11 mouse cellular contexts compared by ENCODE assay signal in genomic region chr9:102763520-102763919, GRCm38 (mm10). TPM values are rescaled to one million over a fixed set of nuclear protein-coding genes. Genes with fewer than 3 reads are reported as not detected.
A peak's percentile ranks its signal among the peaks of the same experiment; 100 is the strongest.
DNase-seq lines count a peak whose midpoint lies in the region; ATAC-seq and TF ChIP-seq lines count a peak whose summit lies in the region.
"Had no signal": no experiment of that assay in that cellular context is flagged by ENCODE, and none has a peak within 500 bp of the region (broad histone marks: within the 10 kb centered on the region; RNA-seq: fewer than 3 reads in every experiment).

No protein-coding gene starts in this region.

- H3K27me3 ChIP-seq in intestine, embryonic 14.5 days (replicated peaks; ENCODE audit: control insufficient read depth, insufficient read depth, low read length), result no peaks in the 10 kb centered on the region
- no peaks in the 10 kb centered on the region for H3K27me3 ChIP-seq in intestine, postnatal 0 days (replicated peaks; ENCODE audit: control insufficient read depth, insufficient read depth, low read length)
- no peaks in the 10 kb centered on the region for H3K27me3 ChIP-seq in embryonic facial prominence, embryonic 13.5 days
- no peaks in the 10 kb centered on the region for H3K27me3 ChIP-seq in kidney, postnatal 0 days (ENCODE audit: insufficient read depth, low read length)
- no peaks in the 10 kb centered on the region for H3K27me3 ChIP-seq in stomach, embryonic 15.5 days (replicated peaks)
- no peaks in the 10 kb centered on the region for H3K27me3 ChIP-seq in hindbrain, embryonic 16.5 days (replicated peaks; ENCODE audit: control insufficient read depth, insufficient read depth, low read length)
- H3K27me3 ChIP-seq: hindbrain, embryonic 15.5 days; neural tube, embryonic 13.5 days had no signal

- 54% methylated on average over 8 of the region's 8 CpGs for WGBS in intestine, embryonic 14.5 days
- WGBS in intestine, postnatal 0 days, result 59% methylated on average over 8 of the region's 8 CpGs
- 44% methylated on average over 8 of the region's 8 CpGs for WGBS in embryonic facial prominence, embryonic 13.5 days
- 52% methylated on average over 8 of the region's 8 CpGs for WGBS in kidney, postnatal 0 days
- WGBS in stomach, embryonic 15.5 days, result 58% methylated on average over 8 of the region's 8 CpGs
- 75% methylated on average over 8 of the region's 8 CpGs for WGBS in hindbrain, embryonic 16.5 days

- no peak for DNase-seq in intestine, embryonic 14.5 days (ENCODE audit: low spot score)
- DNase-seq in kidney, postnatal 0 days (ENCODE audit: low spot score), result peak; percentile 68
- no peak for DNase-seq in spleen, adult 12 weeks (ENCODE audit: low spot score)
- DNase-seq in testis, postnatal 10 days (ENCODE audit: low spot score), result no peak
- DNase-seq: spleen, adult 18-20 months had no signal

- H3K4me2 ChIP-seq in intestine, embryonic 14.5 days (ENCODE audit: low read length), result no peak overlapping the region
- no peak overlapping the region for H3K4me2 ChIP-seq in intestine, postnatal 0 days (replicated peaks; ENCODE audit: low read depth)
- H3K4me2 ChIP-seq in embryonic facial prominence, embryonic 13.5 days, result no peak overlapping the region
- H3K4me2 ChIP-seq in kidney, postnatal 0 days (ENCODE audit: low read length), result no peak overlapping the region
- H3K4me2 ChIP-seq in stomach, embryonic 15.5 days, result no peak overlapping the region
- no peak overlapping the region for H3K4me2 ChIP-seq in hindbrain, embryonic 16.5 days (ENCODE audit: low read length)
- H3K4me2 ChIP-seq: hindbrain, embryonic 15.5 days; neural tube, embryonic 13.5 days had no signal

- H3K9me3 ChIP-seq in intestine, embryonic 14.5 days (ENCODE audit: control insufficient read depth, low read length), result no peaks in the 10 kb centered on the region
- H3K9me3 ChIP-seq in intestine, postnatal 0 days (ENCODE audit: control insufficient read depth), result no peaks in the 10 kb centered on the region
- H3K9me3 ChIP-seq in embryonic facial prominence, embryonic 13.5 days, result no peaks in the 10 kb centered on the region
- no peaks in the 10 kb centered on the region for H3K9me3 ChIP-seq in kidney, postnatal 0 days (replicated peaks; ENCODE audit: low read length)
- no peaks in the 10 kb centered on the region for H3K9me3 ChIP-seq in stomach, embryonic 15.5 days
- H3K9me3 ChIP-seq in hindbrain, embryonic 16.5 days (ENCODE audit: control insufficient read depth, low read length), result no peaks in the 10 kb centered on the region
- H3K9me3 ChIP-seq: hindbrain, embryonic 15.5 days; neural tube, embryonic 13.5 days had no signal

- H3K4me1 ChIP-seq in intestine, embryonic 14.5 days (replicated peaks; ENCODE audit: control insufficient read depth, insufficient read depth, low read length), result peaks cover 35% of the 10 kb centered on the region
- no peaks in the 10 kb centered on the region for H3K4me1 ChIP-seq in intestine, postnatal 0 days (replicated peaks; ENCODE audit: control insufficient read depth, insufficient read depth, low read length)
- H3K4me1 ChIP-seq in embryonic facial prominence, embryonic 13.5 days, result peaks cover 28% of the 10 kb centered on the region
- peaks cover 27% of the 10 kb centered on the region for H3K4me1 ChIP-seq in kidney, postnatal 0 days (replicated peaks; ENCODE audit: insufficient read depth, low read length)
- H3K4me1 ChIP-seq in stomach, embryonic 15.5 days, result peaks cover 11% of the 10 kb centered on the region
- no peaks in the 10 kb centered on the region for H3K4me1 ChIP-seq in hindbrain, embryonic 16.5 days (ENCODE audit: control insufficient read depth, insufficient read depth, low read depth, low read length)
- H3K4me1 ChIP-seq: hindbrain, embryonic 15.5 days had no signal

- no peak overlapping the region for H3K9ac ChIP-seq in intestine, embryonic 14.5 days (ENCODE audit: low read length)
- H3K9ac ChIP-seq in intestine, postnatal 0 days (ENCODE audit: low read depth, low read length), result no peak overlapping the region
- H3K9ac ChIP-seq in embryonic facial prominence, embryonic 13.5 days, result no peak overlapping the region
- H3K9ac ChIP-seq in kidney, postnatal 0 days (ENCODE audit: low read depth, low read length), result no peak overlapping the region
- no peak overlapping the region for H3K9ac ChIP-seq in stomach, embryonic 15.5 days
- no peak overlapping the region for H3K9ac ChIP-seq in hindbrain, embryonic 16.5 days (ENCODE audit: low read depth, low read length)
- H3K9ac ChIP-seq: hindbrain, embryonic 15.5 days; neural tube, embryonic 13.5 days had no signal

- TF ChIP-seq CTCF in intestine, postnatal 0 days (IDR thresholded peaks at IDR 0.05; ENCODE audit: low read depth), result no peak
- TF ChIP-seq CTCF in kidney, postnatal 0 days (IDR thresholded peaks at IDR 0.05; ENCODE audit: low read depth), result no peak

- H3K27ac ChIP-seq in intestine, embryonic 14.5 days (ENCODE audit: low read depth), result peak overlapping the region; percentile 38; the same call in 1 of the 2 replicates
- H3K27ac ChIP-seq in intestine, postnatal 0 days (ENCODE audit: low read depth, low read length), result no peak overlapping the region
- H3K27ac ChIP-seq in embryonic facial prominence, embryonic 13.5 days, result 0 out of 2 replicates have a peak overlapping the region, but pooled peaks have one; percentile 2
- peak overlapping the region; percentile 44 for H3K27ac ChIP-seq in kidney, postnatal 0 days
- H3K27ac ChIP-seq in stomach, embryonic 15.5 days, result peak overlapping the region; percentile 21; the same call in 1 of the 2 replicates
- H3K27ac ChIP-seq in hindbrain, embryonic 16.5 days (ENCODE audit: low read depth, low read length), result no peak overlapping the region
- H3K27ac ChIP-seq: hindbrain, embryonic 15.5 days; neural tube, embryonic 13.5 days had no signal

- ATAC-seq in intestine, embryonic 14.5 days (replicated peaks; ENCODE audit: low FRiP score, low TSS enrichment, low read depth), result no peak
- no peak for ATAC-seq in intestine, postnatal 0 days
- no peak for ATAC-seq in embryonic facial prominence, embryonic 13.5 days (ENCODE audit: insufficient number of reproducible peaks, insufficient read depth, low FRiP score, low TSS enrichment, low read depth)
- ATAC-seq in kidney, postnatal 0 days (replicated peaks; ENCODE audit: low FRiP score, low read depth), result no peak
- no peak for ATAC-seq in stomach, embryonic 15.5 days (ENCODE audit: insufficient read depth, low FRiP score, low read depth)
- no peak for ATAC-seq in hindbrain, embryonic 16.5 days

- H3K4me3 ChIP-seq in intestine, embryonic 14.5 days (ENCODE audit: low read depth, low read length), result no peak overlapping the region
- no peak overlapping the region for H3K4me3 ChIP-seq in intestine, postnatal 0 days (ENCODE audit: low read depth, low read length)
- no peak overlapping the region for H3K4me3 ChIP-seq in embryonic facial prominence, embryonic 13.5 days
- no peak overlapping the region for H3K4me3 ChIP-seq in kidney, postnatal 0 days (replicated peaks; ENCODE audit: low read depth, low read length)
- H3K4me3 ChIP-seq in stomach, embryonic 15.5 days (replicated peaks), result no peak overlapping the region
- no peak overlapping the region for H3K4me3 ChIP-seq in hindbrain, embryonic 16.5 days (ENCODE audit: low read length)
- H3K4me3 ChIP-seq: hindbrain, embryonic 15.5 days; neural tube, embryonic 13.5 days had no signal

- no peaks in the 10 kb centered on the region for H3K36me3 ChIP-seq in intestine, embryonic 14.5 days (ENCODE audit: control insufficient read depth, insufficient read depth, low read length)
- H3K36me3 ChIP-seq in intestine, postnatal 0 days (ENCODE audit: control insufficient read depth, insufficient read depth), result no peaks in the 10 kb centered on the region
- H3K36me3 ChIP-seq in embryonic facial prominence, embryonic 13.5 days, result no peaks in the 10 kb centered on the region
- H3K36me3 ChIP-seq in kidney, postnatal 0 days (ENCODE audit: insufficient read depth, low read length), result no peaks in the 10 kb centered on the region
- H3K36me3 ChIP-seq in stomach, embryonic 15.5 days, result no peaks in the 10 kb centered on the region
- no peaks in the 10 kb centered on the region for H3K36me3 ChIP-seq in hindbrain, embryonic 16.5 days (ENCODE audit: control insufficient read depth, insufficient read depth, low read length)
- H3K36me3 ChIP-seq: hindbrain, embryonic 15.5 days; neural tube, embryonic 13.5 days had no signal

RNA-seq across cellular contexts. Expression of gene Amotl2, which starts 47.0 kb away (rescaled TPM):
- 29.3 and 33.6 TPM in 2 replicates for polyA plus RNA-seq in intestine, embryonic 14.5 days (2014; fragmentation: Nextera tagmentation; extraction: Ambion mirVana)
- polyA plus RNA-seq in intestine, postnatal 0 days (2015; fragmentation: Nextera tagmentation; extraction: Ambion mirVana), result 12.4 and 13.4 TPM in 2 replicates
- polyA plus RNA-seq in embryonic facial prominence, embryonic 13.5 days (2015; fragmentation: Nextera tagmentation; extraction: Ambion mirVana), result 54.0 and 55.8 TPM in 2 replicates
- 40.8 and 44.3 TPM in 2 replicates for polyA plus RNA-seq in kidney, postnatal 0 days (2015; fragmentation: Nextera tagmentation; extraction: Ambion mirVana)
- polyA plus RNA-seq in stomach, embryonic 15.5 days (2015; fragmentation: Nextera tagmentation; extraction: Ambion mirVana), result 35.3 and 37.7 TPM in 2 replicates
- 40.7 and 47.5 TPM in 2 replicates for polyA plus RNA-seq in hindbrain, embryonic 16.5 days (2015; fragmentation: Nextera tagmentation; extraction: Ambion mirVana)

Comparison
In these comparisons a context has a peak if more than half of its experiments do, and no peak if none do; other contexts are left out.
1. H3K27ac ChIP-seq: peak in intestine, embryonic 14.5 days (single experiment), embryonic facial prominence, embryonic 13.5 days (single experiment), kidney, postnatal 0 days (single experiment) and stomach, embryonic 15.5 days (single experiment); none in intestine, postnatal 0 days (single experiment) and hindbrain, embryonic 16.5 days (single experiment).